Mouse (Mus musculus) kidney, adult 2 months (tissue): ENCODE results near the gene Ptprd. TPM values are rescaled to one million over a fixed set of nuclear protein-coding genes. Genes with fewer than 3 reads are reported as not detected.

Source experiments
- DNase-seq: peaks from one replicate; pipeline ENCODE4 v3.0.0; 2021
- H3K27ac ChIP-seq: fragments of 200-500 bp; 2 replicates; pipeline ENCODE4 v1.5.1; 2012; ENCODE audit warnings: low read depth, low read length, control low read depth, inconsistent platforms; ENCODE audit not compliant: insufficient read depth
- H3K27me3 ChIP-seq: fragments of 200-500 bp; replicated peaks from 2 replicates; pipeline ENCODE4 v1.6.1; 2012; ENCODE audit warnings: mild to moderate bottlenecking, moderate library complexity, low read length, inconsistent platforms; ENCODE audit not compliant: control insufficient read depth, insufficient read depth
- H3K36me3 ChIP-seq: fragments of 200-500 bp; 2 replicates; pipeline ENCODE4 v1.6.1; 2012; ENCODE audit warnings: mild to moderate bottlenecking, moderate library complexity, low read length, inconsistent platforms; ENCODE audit not compliant: control insufficient read depth, insufficient read depth
- H3K4me1 ChIP-seq: fragments of 200-500 bp; 2 replicates; pipeline ENCODE4 v1.6.1; 2011; ENCODE audit warnings: low read length; ENCODE audit not compliant: control insufficient read depth, insufficient read depth
- H3K4me3 ChIP-seq: fragments of 200-500 bp; 2 replicates; pipeline ENCODE4 v1.5.1; 2011; ENCODE audit warnings: mild to moderate bottlenecking, low read depth, low read length, control low read depth; ENCODE audit not compliant: insufficient read depth
- CTCF ChIP-seq: fragments of 200-500 bp; conservative IDR thresholded peaks from 2 replicates; pipeline ENCODE4 v1.5.1; 2011; ENCODE audit warnings: low read depth, mild to moderate bottlenecking, control low read depth, low read length, moderate library complexity, mixed read lengths; ENCODE audit not compliant: insufficient read depth, insufficient read length
- POLR2A ChIP-seq: fragments of 200-500 bp; IDR thresholded peaks from one replicate; pipeline ENCODE4 v1.6.1; 2011; ENCODE audit warnings: low read depth, low read length, control low read depth
- WGBS: fragments of 180-500 bp; shearing (Covaris S2); methylation state at CpG from one replicate; pipeline ENCODE4 v1.1.7; 2018; 5-methylcytosine and 5-hydroxymethylcytosine counted together
- polyA plus RNA-seq: library from polyadenylated mRNA; depleted of rRNA; stranded (reverse); fragments of >200 nt; gene quantifications from 2 replicates; pipeline ENCODE4 v1.2.3, GENCODE M21; 2012

Ptprd gene
- polyA plus RNA-seq, 1 experiment = 30.0 TPM

DNA sequence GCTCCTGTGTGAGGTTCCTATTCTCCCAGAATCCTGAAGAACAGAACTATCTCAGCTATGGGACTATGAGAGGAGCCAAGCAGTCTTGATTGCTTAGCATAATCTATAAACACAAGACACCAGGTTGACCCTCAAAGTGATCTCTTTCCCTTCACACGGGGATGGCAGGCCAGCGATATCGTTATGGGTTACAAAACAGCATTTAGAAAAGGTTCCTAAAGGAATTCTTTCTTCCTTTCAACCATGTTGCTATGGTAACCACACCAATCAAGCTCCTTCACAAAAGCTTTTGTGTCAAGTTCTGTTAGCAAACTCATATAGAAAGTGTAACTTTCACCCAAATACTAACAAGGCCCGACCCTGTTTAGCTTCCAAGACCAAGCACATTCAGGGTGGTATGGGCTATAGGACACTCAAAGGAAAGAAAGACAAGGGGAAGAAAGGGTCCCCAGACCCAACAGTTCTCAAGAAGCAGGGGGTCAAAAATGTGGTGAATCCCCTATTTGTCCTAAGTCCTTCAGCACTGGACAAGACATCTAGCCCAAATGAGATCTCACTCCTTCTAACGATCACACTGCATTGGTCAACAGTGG, 1805.8 kb downstream of the Ptprd start:
- WGBS = 79% methylated on average over 5 of the region's 5 CpGs
- Histone ChIP-seq H3K36me3 (no peaks in the 10 kb centered on the region), H3K27ac (no peak overlapping the region), H3K4me3 (no peak overlapping the region), H3K4me1 (peaks cover 4% of the 10 kb centered on the region; the same call in 1 of the 2 replicates), H3K27me3 (no peaks in the 10 kb centered on the region)
- TF ChIP-seq POLR2A (no peak), CTCF (no peak)
- DNase-seq = no peak

DNA sequence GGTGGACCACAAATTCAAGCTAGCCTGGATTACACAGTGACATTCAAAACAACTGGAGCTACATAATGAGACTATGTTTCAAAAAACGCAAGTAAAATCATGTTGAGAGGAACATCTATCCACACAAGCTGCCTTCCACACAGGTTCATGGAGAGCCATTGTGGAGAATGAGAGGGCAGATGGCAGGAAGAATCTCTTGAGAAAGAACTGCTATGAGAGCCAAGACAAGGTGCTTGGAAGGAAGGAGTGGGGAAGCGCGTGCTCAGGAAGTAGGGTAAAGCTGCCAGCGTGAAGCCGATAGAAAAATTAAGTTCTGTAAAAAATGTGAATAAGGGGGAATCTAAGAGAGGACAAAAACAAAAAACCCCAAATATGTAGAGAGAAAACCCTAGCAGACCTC, 1808.5 kb downstream of the Ptprd start:
- WGBS = 95% methylated on average over 5 of the region's 5 CpGs
- DNase-seq = no peak
- H3K4me1 ChIP-seq = peaks cover 4% of the 10 kb centered on the region; the same call in 1 of the 2 replicates
- no peak overlapping the region for H3K4me3 ChIP-seq
- no peaks in the 10 kb centered on the region for H3K36me3 ChIP-seq
- no peak for TF ChIP-seq CTCF
- no peak for TF ChIP-seq POLR2A
- no peaks in the 10 kb centered on the region for H3K27me3 ChIP-seq
- H3K27ac ChIP-seq = no peak overlapping the region

DNA sequence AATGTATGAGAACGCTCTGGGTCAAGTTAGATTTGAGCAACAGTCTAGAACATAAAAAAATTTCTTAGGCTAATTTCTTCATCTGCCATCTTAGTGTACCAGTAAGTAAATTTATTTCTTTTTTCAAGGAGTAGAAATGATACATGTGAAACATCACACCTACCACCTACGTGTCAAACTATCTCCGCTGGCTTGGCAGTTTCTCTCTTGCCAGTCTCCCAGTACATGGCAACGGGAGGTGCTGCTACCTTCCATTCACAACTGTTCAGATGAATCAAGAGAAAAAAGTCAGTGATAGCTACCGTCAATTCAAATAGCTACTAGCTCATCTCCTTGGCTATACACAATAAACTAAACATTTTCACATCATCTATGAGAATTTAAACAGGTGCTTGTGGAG, 1823.9 kb downstream of the Ptprd start:
- Histone ChIP-seq H3K27me3 (no peaks in the 10 kb centered on the region), H3K27ac (no peak overlapping the region), H3K4me3 (no peak overlapping the region), H3K4me1 (no peaks in the 10 kb centered on the region), H3K36me3 (no peaks in the 10 kb centered on the region)
- DNase-seq = no peak
- 71% methylated on average over 5 of the region's 5 CpGs for WGBS
- TF ChIP-seq POLR2A = no peak
- TF ChIP-seq CTCF = no peak

DNA sequence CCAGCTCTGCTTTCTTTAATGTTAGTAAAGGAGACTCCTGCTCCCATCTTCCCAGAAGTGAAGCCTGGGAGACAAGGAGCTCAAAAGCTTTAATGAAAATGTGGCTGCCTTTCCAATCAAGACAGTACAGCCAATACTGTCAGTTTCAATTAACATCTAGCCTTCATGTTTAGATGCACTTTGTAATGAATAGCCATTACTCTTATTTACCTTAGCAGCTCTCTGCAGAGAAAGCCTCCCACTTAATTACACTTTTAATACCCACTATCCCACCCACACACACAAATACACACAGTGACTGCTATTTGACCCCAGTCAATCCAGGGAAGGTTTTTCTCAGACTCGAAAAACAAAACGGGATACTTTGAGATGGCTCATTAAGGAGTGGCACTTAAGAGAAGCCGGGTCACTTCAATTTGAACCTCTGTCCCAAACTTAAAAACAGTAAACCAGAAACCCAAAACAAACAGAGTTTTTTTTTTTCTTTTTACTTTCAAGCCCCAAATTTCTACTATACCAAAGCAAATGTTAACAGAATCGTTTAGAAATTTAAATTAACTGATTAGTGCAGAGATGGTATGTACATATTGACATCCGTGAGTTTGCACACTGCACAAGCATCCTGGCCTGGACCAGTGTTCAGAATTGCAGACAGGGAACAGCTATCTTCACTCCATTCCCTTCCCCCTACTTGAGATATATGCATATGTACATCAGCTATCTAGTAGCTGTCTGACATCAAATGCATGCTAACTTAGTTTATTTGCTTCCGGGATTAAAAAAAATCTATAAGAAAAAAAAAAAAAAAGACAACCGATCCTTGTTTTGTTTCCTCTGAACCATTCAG, 1824.6 kb downstream of the Ptprd start:
- TF ChIP-seq CTCF = no peak
- Histone ChIP-seq H3K4me3 (no peak overlapping the region), H3K4me1 (no peaks in the 10 kb centered on the region), H3K27ac (peak overlapping the region; percentile 38; the same call in 1 of the 2 replicates), H3K36me3 (no peaks in the 10 kb centered on the region), H3K27me3 (no peaks in the 10 kb centered on the region)
- 45% methylated on average over 7 of the region's 7 CpGs for WGBS
- no peak for DNase-seq

DNA sequence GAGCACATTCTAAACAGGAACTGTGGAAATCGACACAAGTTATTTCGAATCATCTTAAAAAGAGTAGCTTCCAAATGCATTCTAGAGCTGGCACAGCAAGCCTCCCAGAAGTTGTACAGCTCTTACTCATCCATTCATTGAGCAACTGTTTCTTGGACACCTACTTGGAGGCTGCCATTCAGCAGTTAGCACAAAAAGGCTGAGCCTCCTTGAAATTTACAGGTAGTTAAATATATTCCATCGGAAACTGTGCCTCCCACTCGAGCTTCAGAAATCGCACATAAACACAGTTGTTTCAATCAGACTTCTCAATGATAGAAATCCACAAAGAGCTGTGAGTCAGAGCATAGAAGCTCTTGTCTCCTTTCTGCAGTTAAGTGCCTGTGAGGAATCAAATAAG, 1825.9 kb downstream of the Ptprd start:
- no peak for DNase-seq
- H3K27ac ChIP-seq = no peak overlapping the region
- no peaks in the 10 kb centered on the region for H3K27me3 ChIP-seq
- no peaks in the 10 kb centered on the region for H3K4me1 ChIP-seq
- no peak overlapping the region for H3K4me3 ChIP-seq
- WGBS = 66% methylated on average over 5 of the region's 5 CpGs
- TF ChIP-seq POLR2A = no peak
- TF ChIP-seq CTCF = no peak
- H3K36me3 ChIP-seq = no peaks in the 10 kb centered on the region

DNA sequence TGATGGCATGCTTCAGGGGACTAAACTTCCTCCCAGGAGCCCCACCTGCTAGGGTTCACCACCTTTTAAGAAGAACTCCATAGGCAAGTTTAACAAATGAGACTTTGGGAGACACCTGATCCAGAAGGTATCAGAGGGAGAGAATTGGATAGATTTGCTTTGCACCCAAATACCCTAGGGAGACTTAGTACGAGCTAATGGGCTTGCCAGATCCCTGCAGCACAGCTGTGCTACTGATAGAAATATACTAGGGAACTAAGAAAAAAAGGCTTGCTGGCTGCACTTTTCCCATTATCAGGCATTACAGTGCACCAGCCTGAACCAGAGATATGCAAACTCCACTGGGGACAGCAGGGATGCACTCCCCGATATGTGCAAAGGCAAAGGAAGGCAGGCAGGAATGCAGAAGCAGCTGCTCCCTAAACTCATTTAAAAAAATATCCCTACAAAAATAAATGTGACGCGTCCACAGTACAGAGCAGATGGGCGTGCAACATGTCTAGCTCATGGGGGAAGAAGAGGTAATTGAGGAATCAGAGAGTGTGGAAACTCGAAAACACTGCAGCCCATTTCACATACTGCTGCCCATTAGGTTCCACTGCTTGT, 1831.3 kb downstream of the Ptprd start:
- 80% methylated on average over 6 of the region's 6 CpGs for WGBS
- no peaks in the 10 kb centered on the region for H3K4me1 ChIP-seq
- H3K36me3 ChIP-seq = no peaks in the 10 kb centered on the region
- no peak for DNase-seq
- no peaks in the 10 kb centered on the region for H3K27me3 ChIP-seq
- TF ChIP-seq CTCF = no peak
- TF ChIP-seq POLR2A = no peak
- no peak overlapping the region for H3K27ac ChIP-seq
- H3K4me3 ChIP-seq = no peak overlapping the region

DNA sequence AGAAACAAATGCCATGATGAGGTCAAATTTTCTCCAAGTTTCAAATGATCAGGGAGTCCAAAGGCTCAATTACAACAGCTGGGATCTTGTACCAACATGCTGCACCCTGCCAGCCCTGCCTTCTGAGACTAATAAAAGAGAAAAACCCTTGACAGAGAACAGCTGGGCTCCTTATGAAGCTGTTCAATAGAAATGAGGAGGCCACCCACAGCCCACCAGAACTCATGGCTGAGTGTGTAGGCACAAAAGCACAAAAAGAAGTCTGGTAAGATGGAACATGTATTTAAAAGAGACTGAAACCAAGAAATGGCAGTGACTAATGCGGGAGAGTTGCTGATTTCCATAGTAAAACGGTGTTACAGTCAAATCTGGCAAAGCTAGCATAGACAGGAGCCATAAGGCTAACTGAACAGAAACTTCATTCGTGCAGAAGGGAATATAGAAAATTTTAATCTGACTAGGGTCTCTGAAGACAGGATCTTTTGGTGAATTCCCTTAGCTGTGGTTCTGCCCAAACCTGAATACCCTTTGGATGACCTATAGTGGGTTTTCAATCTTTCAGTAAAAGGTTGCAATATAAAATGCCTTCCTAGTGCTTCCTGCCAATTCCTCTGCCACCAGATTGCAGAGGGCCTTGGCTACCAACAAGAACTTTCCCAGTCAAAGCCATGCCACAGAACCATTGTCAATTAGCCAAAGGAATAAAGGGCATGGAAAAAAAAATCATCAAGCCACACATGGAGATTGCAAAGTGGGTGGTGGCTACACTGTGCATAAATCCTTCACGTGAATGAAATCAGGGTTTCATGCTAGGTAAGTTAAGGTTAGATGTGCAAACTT, 1841.5 kb downstream of the Ptprd start:
- TF ChIP-seq CTCF (no peak), POLR2A (no peak)
- Histone ChIP-seq H3K27ac (peak overlapping the region; percentile 61), H3K4me1 (peaks cover 24% of the 10 kb centered on the region), H3K4me3 (no peak overlapping the region), H3K27me3 (no peaks in the 10 kb centered on the region), H3K36me3 (no peaks in the 10 kb centered on the region)
- DNase-seq = peak; percentile 68
- 43% methylated on average over 4 of the region's 4 CpGs for WGBS
